Mouse (Mus musculus) bone marrow, adult 2 months (tissue): ENCODE data around the gene Gm49354. TPM values are rescaled to one million over a fixed set of nuclear protein-coding genes. Genes with fewer than 3 reads are reported as not detected.

ENCODE experiments used
- H3K27ac ChIP-seq: fragments of 200-500 bp; 2 replicates; pipeline ENCODE4 v1.5.1; 2012; ENCODE audit warnings: low read depth, mild to moderate bottlenecking, control low read depth, inconsistent platforms, low read length; ENCODE audit not compliant: control insufficient read depth, poor library complexity, insufficient read depth
- H3K4me1 ChIP-seq: fragments of 200-500 bp; 2 replicates; pipeline ENCODE4 v1.6.1; 2011; ENCODE audit warnings: low read length; ENCODE audit not compliant: control insufficient read depth, insufficient read depth
- H3K4me3 ChIP-seq: fragments of 200-500 bp; replicated peaks from 2 replicates; pipeline ENCODE3; 2011; ENCODE audit warnings: mild to moderate bottlenecking, low read depth, low read length, control low read depth; ENCODE audit not compliant: control insufficient read depth
- CTCF ChIP-seq: fragments of 200-500 bp; IDR thresholded peaks from 2 replicates; pipeline ENCODE4 v1.5.1; 2011; ENCODE audit warnings: low read length, control low read depth; ENCODE audit not compliant: control insufficient read depth, insufficient read depth
- POLR2A ChIP-seq: fragments of 200-500 bp; IDR thresholded peaks from 2 replicates; pipeline ENCODE4 v1.6.1; 2011; ENCODE audit warnings: low read depth, mild to moderate bottlenecking, control low read depth, low read length, borderline replicate concordance; ENCODE audit not compliant: control insufficient read depth
- WGBS: fragments of 180-500 bp; shearing (Covaris S2); methylation state at CpG from one replicate; pipeline ENCODE4 v1.1.7; 2018; 5-methylcytosine and 5-hydroxymethylcytosine counted together
- polyA plus RNA-seq: library from polyadenylated mRNA; stranded (reverse); fragments of >200 nt; gene quantifications from 2 replicates; pipeline ENCODE4 v1.2.4, GENCODE M21; 2011; ENCODE audit warnings: low replicate concordance; ENCODE audit not compliant: missing spikeins, insufficient read depth, insufficient read length

Gm49354 gene
- polyA plus RNA-seq, 1 experiment: 30.5 TPM

- Histone ChIP-seq H3K4me3 (no peak overlapping the region), H3K27ac (no peak overlapping the region), H3K4me1 (peaks cover 1% of the 10 kb centered on the region; the same call in 1 of the 2 replicates)
- 54% methylated on average over 3 of the region's 3 CpGs for WGBS
- TF ChIP-seq CTCF: no peak
- no peak for TF ChIP-seq POLR2A
These were observed 6.9 kb downstream of the Gm49354 start for GRCm38 (mm10) chr13:59775168-59775567.

GRCm38 (mm10) chr13:59771257-59771656 lies 10.8 kb downstream of the Gm49354 start:
- Histone ChIP-seq H3K27ac (peak overlapping the region; percentile 81), H3K4me3 (no peak overlapping the region), H3K4me1 (peaks cover 3% of the 10 kb centered on the region; the same call in 1 of the 2 replicates)
- TF ChIP-seq CTCF (no peak), POLR2A (peak; percentile 48; the same call in 1 of the 2 replicates)
- WGBS: 3% methylated on average over 9 of the region's 9 CpGs

DNA sequence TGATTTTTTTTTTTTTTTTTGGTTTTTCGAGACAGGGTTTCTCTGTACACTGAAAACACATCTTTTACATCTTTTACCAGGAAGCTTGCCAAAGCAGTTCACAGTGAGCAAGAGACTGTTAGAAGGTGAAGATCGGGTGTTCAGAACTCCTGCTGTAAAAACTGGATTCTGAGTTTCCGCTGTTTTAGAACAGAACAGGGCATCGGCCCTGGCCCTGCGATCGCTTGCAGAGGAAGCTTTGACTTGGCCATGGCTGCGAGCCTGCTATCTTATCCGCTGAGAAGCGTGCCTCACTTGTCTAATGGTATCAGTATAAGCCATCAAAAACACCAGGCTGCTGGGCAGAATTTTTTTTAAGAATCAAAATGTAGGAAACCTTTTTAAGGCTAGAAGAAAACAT lies 11.2 kb downstream of the Gm49354 start:
- 10% methylated on average over 9 of the region's 9 CpGs for WGBS
- Histone ChIP-seq H3K27ac (peak overlapping the region; percentile 81), H3K4me1 (peaks cover 3% of the 10 kb centered on the region; the same call in 1 of the 2 replicates), H3K4me3 (no peak overlapping the region)
- TF ChIP-seq CTCF (no peak), POLR2A (peak; percentile 32; the same call in 1 of the 2 replicates)

GRCm38 (mm10) chr13:59770164-59770562 lies 11.9 kb downstream of the Gm49354 start:
- TF ChIP-seq POLR2A: peak; percentile 72; the same call in 1 of the 2 replicates
- TF ChIP-seq CTCF: peak; percentile 22; the same call in 1 of the 2 replicates
- H3K4me1 ChIP-seq: peaks cover 3% of the 10 kb centered on the region; the same call in 1 of the 2 replicates
- H3K4me3 ChIP-seq: peak overlapping the region; percentile 78
- under 1% methylated on average over 28 of the region's 28 CpGs for WGBS
- H3K27ac ChIP-seq: peak overlapping the region; percentile 98

- Histone ChIP-seq H3K4me3 (peak within 1 kb of the TSS; percentile 84), H3K27ac (peak within 1 kb of the TSS; percentile 98), H3K4me1 (peaks cover 3% of the 10 kb centered on the region; the same call in 1 of the 2 replicates)
- TF ChIP-seq POLR2A (peak; percentile 79), CTCF (no peak)
- WGBS: under 1% methylated on average over 91 of the region's 91 CpGs
These were observed 12.5 kb downstream of the Gm49354 start, which contains the start of gene Isca1 for GRCm38 (mm10) chr13:59769296-59770163. Gene Isca1, minus strand, starts transcription at chr13:59769810.

DNA sequence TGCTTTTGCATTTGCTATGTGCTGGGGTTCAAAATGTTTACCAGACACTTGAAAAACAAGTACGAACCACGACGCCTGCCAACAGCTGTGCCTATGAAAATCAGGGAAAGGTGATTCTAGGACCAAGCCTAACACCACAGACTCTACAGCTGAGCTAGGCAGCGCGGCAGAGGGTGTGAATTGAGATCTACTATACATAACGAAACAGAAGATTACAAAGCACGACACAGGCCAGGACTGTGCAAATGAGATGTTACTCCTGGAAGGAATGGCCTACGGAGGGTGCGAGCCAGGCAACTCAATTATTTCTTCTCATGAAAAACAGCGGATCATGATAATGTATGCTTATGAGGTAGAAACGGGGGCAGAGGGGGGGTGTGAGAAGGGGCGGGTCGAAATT lies 13.5 kb downstream of the Gm49354 start:
- 28% methylated on average over 13 of the region's 13 CpGs for WGBS
- Histone ChIP-seq H3K4me3 (peak overlapping the region; percentile 84), H3K4me1 (peaks cover 4% of the 10 kb centered on the region; the same call in 1 of the 2 replicates), H3K27ac (peak overlapping the region; percentile 55; the same call in 1 of the 2 replicates)
- TF ChIP-seq POLR2A: no peak
- TF ChIP-seq CTCF: no peak

DNA sequence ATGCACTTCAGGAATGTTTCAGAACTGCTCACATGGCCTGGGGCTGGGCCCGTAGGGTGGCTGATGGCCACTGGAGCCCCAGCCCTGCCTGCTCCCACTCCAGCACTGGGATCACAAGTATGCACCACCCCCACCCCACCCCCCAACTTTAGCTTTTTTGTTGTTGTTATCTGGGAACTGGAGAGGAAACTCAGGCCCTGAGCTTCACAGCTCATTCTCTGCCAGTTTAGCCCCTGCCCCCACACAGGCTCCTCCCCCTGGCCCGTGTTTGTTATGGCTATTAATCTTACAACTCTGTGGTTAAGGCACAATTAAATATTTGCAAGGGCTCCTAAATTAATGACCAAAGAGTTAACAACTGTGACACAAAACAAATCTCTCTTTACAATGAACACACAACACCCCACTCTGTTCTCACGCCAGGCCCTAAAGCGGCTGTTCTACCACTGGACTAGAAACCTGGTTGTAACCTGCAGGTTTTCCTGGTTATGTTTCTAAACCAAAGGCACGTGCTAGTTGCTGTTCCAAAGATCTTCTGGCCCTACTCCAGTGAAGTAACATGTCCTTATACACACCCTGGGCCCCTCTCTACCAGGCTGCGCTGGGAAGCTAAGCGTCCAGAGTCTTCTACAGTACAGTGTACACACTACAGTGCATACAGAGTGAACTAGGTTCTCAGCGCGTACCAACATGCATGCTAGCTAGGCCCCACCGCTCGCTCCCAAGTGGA lies 15.1 kb downstream of the Gm49354 start:
- H3K4me1 ChIP-seq: peaks cover 5% of the 10 kb centered on the region; the same call in 1 of the 2 replicates
- no peak for TF ChIP-seq POLR2A
- no peak for TF ChIP-seq CTCF
- H3K4me3 ChIP-seq: peak overlapping the region; percentile 37
- 75% methylated on average over 11 of the region's 11 CpGs for WGBS
- no peak overlapping the region for H3K27ac ChIP-seq

DNA sequence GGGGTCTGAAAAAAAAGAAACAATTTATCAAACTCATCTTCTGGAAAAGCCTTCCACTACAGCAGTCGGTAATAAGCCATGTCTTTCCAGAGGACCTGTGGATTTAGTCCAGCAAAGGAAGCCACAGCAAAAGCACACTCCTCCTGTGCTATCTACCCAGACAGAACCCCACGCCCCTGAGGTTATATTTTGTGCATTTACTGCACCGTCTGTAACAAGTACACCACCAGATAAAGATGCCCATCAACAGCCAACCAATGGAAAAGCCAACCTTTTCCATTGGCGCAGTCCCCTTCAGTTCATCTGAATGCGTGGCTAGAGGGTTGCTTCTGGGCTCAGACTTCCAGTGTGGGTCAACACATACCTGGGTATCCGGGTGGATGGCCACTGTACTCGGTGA lies 19.3 kb downstream of the Gm49354 start:
- TF ChIP-seq POLR2A (no peak), CTCF (no peak)
- 69% methylated on average over 7 of the region's 7 CpGs for WGBS
- Histone ChIP-seq H3K4me1 (peaks cover 1% of the 10 kb centered on the region; the same call in 1 of the 2 replicates), H3K4me3 (no peak overlapping the region), H3K27ac (0 out of 2 replicates have a peak overlapping the region, but pooled peaks have one; percentile 13)
